Mouse (Mus musculus) layer of hippocampus, postnatal 10 days (tissue): ENCODE results near the gene Serpinf2. TPM values are rescaled to one million over a fixed set of nuclear protein-coding genes. Genes with fewer than 3 reads are reported as not detected.
"Not testable (repeated sequence)": the region's sequence is repeated elsewhere in the genome, so short reads cannot be mapped to it uniquely, and the experiment has no call there.

ENCODE experiments used
- DNase-seq, 2 experiments: peaks; one replicate each; pipeline ENCODE4 v3.0.0; 2021; ENCODE audit warnings: low spot score in 2 of 2
- microRNA-seq, 2 experiments: library from miRNA; unstranded; fragments of <30 nt; microRNA quantifications; one replicate each; pipeline ENCODE4 v1.2.0; 2021
- total RNA-seq, 2 experiments: library from RNA; stranded (reverse); gene quantifications; 2 replicates each; pipeline ENCODE4 v1.2.3; 2021

The Serpinf2 gene
- total RNA-seq, 2 experiments from 2014 or later: 0.49 to 0.64 TPM

DNA sequence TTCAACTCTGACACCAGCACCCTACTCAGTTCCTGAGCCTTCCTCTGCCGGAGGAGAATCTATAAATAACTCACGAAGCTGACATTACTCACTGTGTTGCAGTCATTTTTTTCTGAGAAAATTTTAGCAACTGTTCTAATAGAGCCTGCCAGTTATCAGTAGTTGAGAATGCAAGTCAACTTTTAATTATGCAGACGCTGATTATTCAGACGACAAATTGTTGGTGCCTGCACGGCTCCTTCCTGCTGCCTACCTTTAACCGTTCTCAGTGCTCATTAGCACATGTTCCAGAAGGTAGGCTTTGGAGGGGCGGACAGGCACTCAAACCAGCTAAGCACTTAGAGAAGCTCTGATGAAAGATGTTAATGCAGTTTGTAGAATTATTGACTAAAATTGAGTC, 41.9 kb downstream of the Serpinf2 start:
- DNase-seq: no peak

DNA sequence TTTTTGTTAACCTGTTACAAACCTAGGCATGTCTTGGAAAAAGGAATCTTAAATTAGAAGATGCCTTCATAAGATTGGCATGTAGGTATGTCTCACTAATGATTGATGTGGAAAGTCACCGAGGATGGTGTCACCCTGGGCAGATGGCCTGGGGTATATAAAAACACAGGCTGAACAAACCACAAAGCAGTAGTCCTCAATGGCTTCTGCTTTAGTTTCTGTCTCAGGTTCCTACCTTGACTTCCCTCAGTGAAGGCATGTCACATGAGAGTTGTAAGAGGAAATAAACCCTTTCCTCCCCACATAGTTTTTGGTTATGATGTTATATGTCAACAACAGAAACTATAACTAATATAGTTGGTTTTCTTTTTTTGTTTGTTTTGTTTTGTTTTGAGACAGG, 43.8 kb downstream of the Serpinf2 start:
- peak in 1 of 2 experiments; percentile 3 for DNase-seq

GRCm38 (mm10) chr11:75383529-75383928, 55.9 kb downstream of the Serpinf2 start:
- not testable (repeated sequence) for DNase-seq

Small RNA genes lying within 50 kb of the gene (microRNA-seq; reads per million reads assigned to microRNA genes)
- 4,922 to 14,271 reads per million in 2 experiments for gene Mir22

Other genes with a start within 250 kb of the Serpinf2 start
- gene Dph1, start 248.3 kb downstream of the Serpinf2 start, total RNA-seq: 10 to 100 TPM; 20.8 to 21.1 TPM
- gene Rtn4rl1, start 245.8 kb downstream of the Serpinf2 start, total RNA-seq: 10 to 100 TPM; 54.5 to 58.5 TPM
- 10 to 100 TPM; 55.2 to 61.9 TPM for gene Rpa1, start 91.3 kb downstream of the Serpinf2 start, total RNA-seq
- gene Smyd4, start 91.2 kb downstream of the Serpinf2 start, total RNA-seq: 10 to 100 TPM; 13.2 to 13.7 TPM
- 10 to 100 TPM; 30.8 to 38.9 TPM for gene Serpinf1, start 16.9 kb downstream of the Serpinf2 start, total RNA-seq
- 10 to 100 TPM; 18.7 to 18.9 TPM for gene Wdr81, start 15.1 kb upstream of the Serpinf2 start, total RNA-seq
- under 1 TPM; 0.31 to 0.73 TPM for gene Tlcd2, start 22.1 kb upstream of the Serpinf2 start, total RNA-seq
- 100 to 1,000 TPM; 113 to 123 TPM for gene Prpf8, start 47.2 kb upstream of the Serpinf2 start, total RNA-seq
- gene Rilp, start 70.5 kb upstream of the Serpinf2 start, total RNA-seq: 1 to 10 TPM; 3.6 to 4.0 TPM
- 1 to 10 TPM; 3.5 to 3.6 TPM for gene Scarf1, start 73.9 kb upstream of the Serpinf2 start, total RNA-seq
- 10 to 100 TPM; 38.3 to 47.5 TPM for gene Slc43a2, start 92.1 kb upstream of the Serpinf2 start, total RNA-seq
- gene Pitpna, start 148.5 kb upstream of the Serpinf2 start, total RNA-seq: 100 to 1,000 TPM; 310 to 313 TPM
- gene Inpp5k, start 191.4 kb upstream of the Serpinf2 start, total RNA-seq: 10 to 100 TPM; 47.4 to 49.7 TPM
- gene Myo1c, start 210.9 kb upstream of the Serpinf2 start, total RNA-seq: 10 to 100 TPM; 27.6 to 27.9 TPM
- gene Crk, start 239.7 kb upstream of the Serpinf2 start, total RNA-seq: 100 to 1,000 TPM; 127 to 129 TPM